Mouse (Mus musculus) WW6 (cell line): ENCODE results near the gene Dtx1.

ENCODE experiments used
- DNase-seq: peaks from one replicate; pipeline ENCODE4 v3.0.0-alpha.2; 2013; ENCODE audit warnings: low read depth, low spot score

The Dtx1 gene

DNA sequence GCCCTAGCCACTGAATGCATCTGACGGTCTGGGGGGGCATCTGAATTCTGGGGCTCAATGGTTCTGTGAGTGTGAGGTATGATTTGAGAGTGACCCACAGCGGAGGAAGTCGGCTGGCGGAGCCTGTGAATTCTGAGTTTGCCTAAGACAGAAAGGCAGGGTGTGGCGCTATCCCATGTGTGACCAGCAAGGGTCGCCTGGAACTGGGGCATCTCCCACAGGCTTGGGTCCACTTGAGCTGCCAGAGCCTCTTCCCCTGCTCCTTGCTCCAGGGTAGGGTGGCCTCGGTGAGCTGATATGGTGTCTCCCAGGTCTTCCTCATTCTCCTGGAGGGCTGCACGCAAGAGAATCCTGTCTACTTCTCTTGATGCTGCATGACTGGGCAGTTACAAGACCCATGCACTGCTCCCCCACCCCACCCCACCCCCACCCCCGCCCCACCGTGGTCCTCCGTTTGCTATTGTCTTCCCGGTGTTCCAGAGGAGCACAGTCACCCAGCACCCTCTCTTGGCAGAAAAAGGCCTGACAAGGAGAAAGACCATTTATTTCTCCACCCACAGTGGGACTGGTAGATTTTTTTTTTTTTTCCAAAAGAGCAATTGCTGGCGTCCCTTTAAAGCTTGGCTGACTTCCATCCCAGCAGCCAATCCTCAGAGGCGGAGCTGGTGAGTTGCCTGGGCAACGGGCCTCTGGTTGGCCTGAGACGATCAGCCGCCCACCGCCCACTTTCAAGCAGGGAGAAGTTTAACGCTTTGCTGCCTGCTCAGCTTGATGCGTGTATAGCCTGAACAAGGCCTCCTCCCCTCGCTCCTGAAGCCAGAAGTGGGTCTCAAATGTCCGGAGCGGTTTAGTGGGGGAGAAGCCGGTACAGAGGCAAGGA, 31.8 kb downstream of the Dtx1 start:
- DNase-seq, result peak; percentile 83

DNA sequence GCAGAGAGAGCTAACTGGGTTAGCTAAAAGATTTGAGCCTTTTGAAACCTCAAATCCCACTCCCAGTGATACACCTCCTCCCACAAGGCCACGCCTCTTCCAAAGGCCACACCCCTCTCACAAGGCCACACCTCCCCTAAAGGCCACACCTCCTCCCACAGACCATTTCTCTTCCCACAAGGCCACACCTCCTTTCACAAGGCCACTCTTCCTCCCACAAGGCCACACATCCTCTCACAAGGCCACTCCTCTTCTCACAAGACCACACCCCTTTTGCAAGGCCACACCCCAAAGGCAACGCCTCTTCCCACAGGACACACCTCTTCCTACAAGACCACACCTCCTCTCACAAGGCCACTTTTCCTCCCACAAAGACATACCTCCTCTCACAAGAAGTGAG, 34.2 kb downstream of the Dtx1 start:
- peak; percentile 80 for DNase-seq

DNA sequence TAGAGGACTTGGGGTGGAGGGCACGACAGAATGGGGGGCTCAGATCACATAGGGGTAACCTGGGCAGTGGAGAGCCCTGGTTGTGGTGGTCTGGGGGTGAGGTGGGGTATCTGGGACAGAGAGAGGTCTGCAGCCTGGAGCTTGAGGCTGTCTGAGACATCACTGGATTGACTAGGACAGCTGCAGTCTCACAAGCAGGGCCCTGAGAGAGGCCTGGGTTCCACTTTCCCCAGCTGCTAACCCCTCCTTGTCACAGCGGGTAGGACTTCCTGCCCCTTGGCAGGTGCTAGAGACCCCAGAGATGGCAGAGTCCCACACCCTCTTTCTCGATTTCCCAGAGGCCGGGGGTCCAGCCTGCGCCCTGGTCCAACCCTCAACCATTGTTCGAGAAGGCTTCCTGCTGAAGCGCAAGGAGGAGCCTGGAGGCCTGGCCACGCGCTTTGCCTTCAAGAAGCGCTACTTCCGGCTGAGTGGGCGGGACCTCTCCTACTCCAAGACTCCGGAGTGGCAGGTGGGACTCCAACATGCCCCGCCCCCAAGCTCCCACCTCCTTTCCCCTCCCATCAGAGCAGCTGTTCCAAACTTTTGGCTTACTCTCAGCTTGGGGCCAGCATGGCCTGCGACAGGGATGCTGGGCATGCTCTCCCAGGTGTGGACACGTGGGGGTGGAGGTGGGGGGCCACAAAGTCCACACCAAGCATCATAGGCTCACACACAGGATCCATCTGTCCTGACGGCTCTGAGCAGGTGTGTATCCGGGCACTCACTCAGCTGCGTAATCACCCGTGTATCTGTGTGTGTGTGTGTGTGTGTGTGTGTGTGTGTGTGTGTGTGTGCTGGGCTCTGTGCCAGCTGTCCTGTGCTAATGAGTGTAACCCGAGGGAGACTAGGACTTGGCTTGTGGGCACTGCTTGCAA, 37.2 kb downstream of the Dtx1 start:
- no peak for DNase-seq

GRCm38 (mm10) chr5:120673626-120674025, 38.1 kb downstream of the Dtx1 start:
- no peak for DNase-seq

- DNase-seq, result no peak
Observed at GRCm38 (mm10) chr5:120671865-120672264, 39.9 kb downstream of the Dtx1 start.

GRCm38 (mm10) chr5:120670132-120670531, 41.6 kb downstream of the Dtx1 start:
- DNase-seq, result no peak

DNA sequence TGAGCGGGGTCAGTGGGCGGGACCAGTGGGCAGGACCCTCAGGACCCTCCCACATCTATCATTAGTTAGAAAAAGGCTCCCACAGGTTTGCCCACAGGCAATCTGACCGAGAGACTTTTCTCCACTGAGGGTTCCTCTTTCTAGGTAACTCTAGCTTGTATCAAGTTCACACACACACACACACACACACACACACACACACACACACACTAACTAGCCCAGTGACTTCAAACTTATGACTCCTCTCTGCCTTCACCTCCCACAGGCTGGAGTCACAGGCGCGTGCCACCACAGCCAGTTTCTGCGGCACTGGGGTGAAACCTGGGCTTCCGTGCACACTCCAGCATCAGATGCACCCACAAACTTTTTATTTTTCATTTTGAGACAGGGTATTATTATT, 43.0 kb downstream of the Dtx1 start:
- DNase-seq, result no peak

GRCm38 (mm10) chr5:120664888-120665287, 46.8 kb downstream of the Dtx1 start:
- DNase-seq, result no peak

GRCm38 (mm10) chr5:120660816-120661215, 50.9 kb downstream of the Dtx1 start:
- no peak for DNase-seq

- DNase-seq, result no peak
Observed at GRCm38 (mm10) chr5:120656281-120656751, 55.4 kb downstream of the Dtx1 start.

DNA sequence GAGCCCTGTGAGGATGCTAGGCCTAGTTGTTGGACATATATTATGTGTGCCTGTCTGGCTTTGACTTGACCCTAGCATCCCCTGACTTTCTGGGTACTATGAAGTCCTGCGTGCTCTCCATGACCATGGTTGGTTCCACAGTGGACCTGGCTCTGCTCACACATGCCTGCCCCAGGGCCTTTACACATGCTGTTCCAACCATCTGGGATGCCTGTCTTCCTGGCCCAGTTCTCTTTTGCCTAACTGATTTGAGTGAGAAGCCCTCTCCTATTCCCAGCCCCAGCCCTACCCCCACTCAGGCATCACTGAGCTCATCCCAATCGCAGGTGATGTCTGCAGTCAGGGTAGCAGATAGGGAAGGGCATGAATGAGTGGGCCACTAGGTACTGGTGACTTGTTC, 57.9 kb downstream of the Dtx1 start:
- DNase-seq, result no peak

DNA sequence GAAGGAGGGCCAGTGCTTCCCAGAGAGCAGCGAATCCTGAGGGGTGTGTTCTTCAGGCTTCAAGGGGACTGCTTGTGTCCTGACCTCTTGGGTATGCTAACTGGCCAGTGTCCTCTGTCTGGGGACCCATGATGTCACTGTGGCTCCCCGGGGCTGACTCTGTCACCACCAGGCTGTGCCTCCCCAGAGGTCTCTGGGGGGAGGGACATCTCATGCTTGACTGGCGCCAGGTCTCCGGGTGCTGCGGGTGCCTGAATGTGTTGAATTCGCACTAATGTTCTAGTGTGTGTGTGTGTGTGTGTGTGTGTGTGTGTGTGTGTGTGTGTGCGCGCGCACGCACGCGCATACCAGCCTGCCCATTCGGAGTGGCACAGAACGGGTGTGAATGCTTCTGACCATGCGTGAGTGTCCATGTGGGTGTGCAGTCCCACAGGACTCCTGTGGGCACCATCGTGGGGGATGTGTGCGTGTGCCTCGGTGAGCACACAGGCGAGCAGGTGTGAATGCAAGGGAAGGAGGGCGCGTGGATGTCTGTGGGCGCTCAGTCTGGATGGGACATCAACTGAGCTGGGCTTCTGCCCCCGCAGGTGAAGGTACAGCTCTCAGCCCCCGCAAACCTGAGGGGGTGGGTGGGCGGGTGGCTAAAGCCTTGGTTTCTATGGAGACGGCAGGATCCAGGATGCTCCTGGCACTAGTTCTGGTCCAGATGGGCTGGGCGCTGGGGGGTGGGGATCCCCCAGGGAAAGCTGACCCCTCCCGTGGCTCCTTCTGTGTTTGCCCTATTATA, 58.6 kb downstream of the Dtx1 start:
- DNase-seq, result no peak

- no peak for DNase-seq
Observed at GRCm38 (mm10) chr5:120651230-120651629, 60.5 kb downstream of the Dtx1 start.

- DNase-seq, result no peak
Observed at GRCm38 (mm10) chr5:120649938-120650337, 61.8 kb downstream of the Dtx1 start.

- no peak for DNase-seq
Observed at GRCm38 (mm10) chr5:120649374-120649933, 62.3 kb downstream of the Dtx1 start.

DNA sequence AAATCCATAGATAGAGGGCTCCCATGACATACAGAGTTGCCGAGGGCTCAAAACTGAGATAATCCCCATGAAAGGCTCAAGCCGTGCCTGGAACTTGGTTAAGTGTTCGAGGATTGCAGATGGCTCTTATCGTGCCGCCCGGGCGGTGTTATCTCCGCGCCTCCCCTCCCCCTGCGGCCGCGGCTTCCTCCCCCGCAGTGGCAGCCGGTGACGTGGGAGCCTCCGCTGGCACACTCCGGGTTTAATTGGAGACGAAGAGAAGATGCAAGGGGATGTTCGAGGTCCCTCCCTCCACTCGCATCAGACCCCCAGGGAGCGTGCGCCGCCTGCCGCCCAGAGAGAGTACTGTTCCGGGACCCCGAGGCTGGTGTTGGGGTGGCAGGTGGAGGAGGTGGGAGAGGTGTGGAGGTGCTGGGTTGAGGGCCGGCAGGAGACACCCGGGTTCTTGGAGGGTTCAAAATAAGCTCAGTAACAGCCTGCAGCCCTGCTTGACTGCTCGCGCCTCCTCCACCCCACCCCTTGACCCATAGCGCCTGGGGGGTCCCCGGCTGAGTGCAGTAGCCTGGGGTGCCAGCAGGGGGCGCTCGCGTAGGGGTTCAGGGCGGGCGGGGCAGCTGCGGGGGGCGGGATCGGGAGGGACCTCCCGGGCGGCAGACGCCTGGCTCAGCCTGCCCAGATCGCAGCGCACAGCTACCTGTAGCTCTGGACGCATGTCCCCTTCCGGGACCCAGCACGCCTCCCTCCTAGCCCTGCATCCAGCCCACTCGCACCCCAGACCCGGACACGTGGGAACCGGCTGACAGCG, 63.0 kb downstream of the Dtx1 start, which contains the start of gene Rasal1:
Gene Rasal1 (plus strand): TSS at position 244 of the 805 bp plus-strand sequence.
- DNase-seq, result peak; percentile 49

DNA sequence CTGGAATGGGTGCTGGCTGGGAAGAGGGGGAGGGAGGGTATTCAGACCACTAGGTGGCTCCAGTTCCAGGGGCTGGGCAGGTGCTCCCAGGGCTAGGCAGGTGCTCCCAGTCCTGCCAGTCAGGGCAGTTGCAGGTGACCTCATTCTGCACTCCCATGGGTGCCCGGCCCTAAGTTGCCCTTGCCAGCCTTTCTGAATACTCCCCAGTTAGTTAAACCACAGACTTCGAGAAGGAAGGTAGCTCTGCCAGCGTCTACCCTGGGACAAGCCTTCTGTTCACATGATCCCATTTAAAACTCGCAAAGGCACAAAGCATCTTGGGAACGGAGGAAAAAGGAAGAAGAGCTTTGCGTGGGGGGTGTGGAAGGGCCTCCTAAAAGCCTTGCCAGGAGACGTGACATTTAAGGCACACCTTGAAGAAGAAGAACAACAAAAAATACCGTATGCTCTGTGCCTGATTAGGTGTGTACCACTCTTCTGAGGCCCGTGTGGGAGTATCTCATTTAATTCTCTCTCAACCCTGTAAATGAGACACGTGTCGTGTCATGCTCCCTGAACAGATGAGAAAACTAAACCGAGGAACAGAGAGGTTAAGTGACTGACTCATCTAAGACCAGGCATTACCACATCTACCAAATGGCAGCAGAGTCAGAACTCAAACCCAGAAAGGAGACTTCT, 63.8 kb downstream of the Dtx1 start:
- no peak for DNase-seq

DNA sequence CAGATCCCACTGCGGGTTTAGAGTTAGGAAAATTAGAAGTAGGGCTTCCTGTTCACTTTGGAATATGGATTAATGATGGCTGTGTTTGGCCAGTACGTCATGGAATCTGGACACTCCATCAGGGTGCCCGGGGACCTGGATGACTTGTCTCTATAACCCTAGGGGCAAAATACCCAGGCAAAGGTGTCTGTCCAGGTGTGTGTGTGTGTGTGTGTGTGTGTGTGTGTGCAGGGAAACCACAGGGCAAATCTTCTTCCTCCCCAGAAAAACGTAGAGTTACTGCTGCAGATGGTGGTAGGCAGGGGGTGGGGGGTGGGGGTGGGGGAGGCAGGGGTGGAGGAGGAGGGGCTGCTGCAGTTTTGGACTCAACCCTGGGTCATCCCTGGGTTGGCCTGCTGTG, 64.4 kb downstream of the Dtx1 start:
- no peak for DNase-seq

DNA sequence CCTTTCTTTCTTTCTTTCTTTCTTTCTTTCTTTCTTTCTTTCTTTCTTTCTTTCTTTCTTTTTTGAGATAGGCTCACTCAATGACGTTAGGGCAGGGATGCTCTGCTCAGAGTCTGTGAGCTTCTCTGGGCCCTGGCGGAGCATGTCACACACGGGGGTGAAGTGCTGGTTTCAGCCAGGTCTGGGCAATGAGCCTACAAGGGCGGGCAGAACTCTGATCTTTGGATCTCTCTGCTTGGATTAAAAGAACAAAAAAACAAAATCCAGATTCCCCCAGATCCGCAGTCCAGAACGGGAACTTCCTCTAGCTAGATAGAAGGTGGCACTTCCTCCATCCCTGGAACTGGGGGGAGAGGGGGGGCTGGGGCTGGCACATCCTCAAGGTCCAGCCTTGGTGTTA, 65.9 kb downstream of the Dtx1 start:
- no peak for DNase-seq

GRCm38 (mm10) chr5:120644227-120644626, 67.5 kb downstream of the Dtx1 start:
- no peak for DNase-seq
